Mouse (Mus musculus) ES-E14 (cell line): ENCODE measurements around the gene Trpm8.

ENCODE experiments used
- CHD2 ChIP-seq: IDR thresholded peaks from 2 replicates; pipeline ENCODE4 v1.6.1; 2014; ENCODE audit warnings: mild to moderate bottlenecking, low read depth, low read length, inconsistent platforms
- HCFC1 ChIP-seq: IDR thresholded peaks from 2 replicates; pipeline ENCODE4 v1.6.1; 2012; ENCODE audit warnings: low read length, inconsistent platforms, borderline replicate concordance; ENCODE audit not compliant: insufficient read depth
- MAFK ChIP-seq: IDR thresholded peaks from 2 replicates; pipeline ENCODE4 v1.6.1; 2014; ENCODE audit warnings: mild to moderate bottlenecking, low read depth, low read length, inconsistent platforms; ENCODE audit not compliant: insufficient read depth
- ZC3H11A ChIP-seq: IDR thresholded peaks from 2 replicates; pipeline ENCODE4 v1.6.1; 2012; ENCODE audit warnings: low read depth, mild to moderate bottlenecking, inconsistent platforms, low read length, borderline replicate concordance
- ZNF384 ChIP-seq: IDR thresholded peaks from 2 replicates; pipeline ENCODE4 v1.6.1; 2012; ENCODE audit warnings: low read depth, low read length, inconsistent platforms

DNA sequence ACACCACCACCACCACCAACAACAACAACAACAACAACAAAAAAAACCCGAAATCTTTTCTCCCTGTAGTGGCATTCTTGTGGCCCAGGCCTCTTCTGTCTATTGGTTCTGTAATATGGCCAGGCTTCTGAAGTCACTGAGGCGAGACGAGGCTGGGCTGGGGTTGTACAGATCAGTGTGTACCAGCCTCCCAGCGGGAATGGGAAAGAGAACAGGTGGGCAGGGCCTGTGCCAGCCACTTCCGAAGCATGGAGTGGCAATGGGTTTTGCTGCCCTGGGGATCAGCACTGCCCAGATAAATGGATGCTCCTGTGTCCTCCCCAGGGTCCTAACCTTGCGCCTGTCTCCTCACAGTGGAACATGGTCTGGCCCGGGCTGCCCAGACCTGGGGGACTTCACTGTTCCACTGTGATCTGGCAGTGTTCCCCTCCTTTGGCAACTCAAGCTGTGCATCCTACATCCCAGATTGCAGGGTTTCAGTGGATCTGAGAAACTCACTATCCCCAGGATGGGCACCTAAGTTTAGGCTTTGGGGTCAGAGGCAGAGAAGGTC lies 80.7 kb downstream of the Trpm8 start:
- TF ChIP-seq HCFC1 (no peak), ZNF384 (no peak), CHD2 (no peak), ZC3H11A (no peak), MAFK (no peak)
